Mouse (Mus musculus) cerebellum, adult 2 months (tissue): ENCODE measurements around the gene Nrp1.

Source experiments
- CTCF ChIP-seq: fragments of 200-500 bp; IDR thresholded peaks from 2 replicates; pipeline ENCODE4 v1.5.1; 2011; ENCODE audit warnings: low read depth, mild to moderate bottlenecking, control low read depth, low read length, moderate library complexity, borderline replicate concordance; ENCODE audit not compliant: insufficient read depth
- POLR2A ChIP-seq: fragments of 200-500 bp; IDR thresholded peaks from 2 replicates; pipeline ENCODE4 v1.6.1; 2011; ENCODE audit warnings: low read length, control low read depth, borderline replicate concordance; ENCODE audit not compliant: insufficient read depth

- TF ChIP-seq POLR2A (no peak), CTCF (no peak)
These were observed 28.9 kb upstream of the Nrp1 start for GRCm38 (mm10) chr8:128329502-128329901.
